In the genomic region with DNA sequence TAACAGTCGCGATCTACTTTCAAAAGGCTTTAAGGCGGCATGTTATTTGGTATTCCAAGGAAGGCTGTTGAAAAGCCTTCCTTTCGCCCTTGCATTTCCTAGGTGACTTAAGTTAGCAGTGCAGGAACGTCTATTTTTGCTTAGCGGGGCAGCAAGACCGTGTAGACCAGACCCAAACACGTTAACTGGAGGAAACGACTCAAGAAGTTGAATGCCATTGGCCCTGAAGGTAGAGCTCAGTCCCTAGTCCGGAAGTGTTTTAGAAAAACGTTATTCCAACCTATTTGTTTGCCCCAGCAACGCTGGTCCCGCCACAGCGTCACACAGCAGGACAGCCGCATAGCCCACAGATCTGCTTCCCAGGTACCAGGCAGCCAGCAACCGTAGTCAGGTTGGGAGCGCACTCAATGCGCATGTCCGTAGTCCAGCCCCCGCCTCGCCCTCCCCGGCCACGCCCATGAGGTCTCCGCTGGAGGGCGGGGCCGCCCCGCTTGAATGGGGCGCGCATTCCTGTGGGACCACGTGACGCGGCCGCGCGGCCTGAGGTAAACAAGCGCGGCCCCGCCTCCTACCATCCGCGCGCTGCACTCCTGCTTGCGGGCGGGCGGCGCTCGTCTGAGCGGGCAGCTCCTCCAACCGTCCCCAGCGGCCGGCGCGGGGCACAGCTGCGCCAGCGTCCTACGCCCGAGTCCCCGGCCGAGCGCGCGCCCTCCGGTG, we compare ENCODE assay signal across 8 mouse cellular contexts. TPM values are rescaled to one million over a fixed set of nuclear protein-coding genes. Genes with fewer than 3 reads are reported as not detected.
DNase-seq lines count a peak whose midpoint lies in the region; ATAC-seq and TF ChIP-seq lines count a peak whose summit lies in the region.

A gene (plus strand): TSS at position 595 of the 717 bp plus-strand sequence.

- H3K4me2 ChIP-seq in limb, embryonic 13.5 days (replicated peaks), result peak within 1 kb of the TSS; percentile 80
- H3K4me2 ChIP-seq in midbrain, embryonic 15.5 days, result peak within 1 kb of the TSS; percentile 64

- WGBS in limb, embryonic 13.5 days, result under 1% methylated on average over 62 of the region's 62 CpGs
- WGBS in midbrain, embryonic 15.5 days, result under 1% methylated on average over 57 of the region's 62 CpGs

- TF ChIP-seq POLR2A in brain, embryonic 14.5 days (IDR thresholded peaks at IDR 0.05; ENCODE audit: borderline replicate concordance, extremely low read depth, insufficient read depth, insufficient read length, poor library complexity, severe bottlenecking), result peak; percentile 78

- H3K27ac ChIP-seq in limb, embryonic 13.5 days, result peak within 1 kb of the TSS; percentile 73; the same call in 1 of the 2 replicates
- peak within 1 kb of the TSS; percentile 84 for H3K27ac ChIP-seq in midbrain, embryonic 15.5 days

- peak; percentile 96 for ATAC-seq in erythroblast, adult 5-6 weeks (replicated peaks; ENCODE audit: low FRiP score, poor library complexity, severe bottlenecking)
- ATAC-seq in limb, embryonic 13.5 days (ENCODE audit: low FRiP score, low read depth), result peak; percentile 94
- peak; percentile 97 for ATAC-seq in midbrain, embryonic 15.5 days (replicated peaks)

- H3K36me3 ChIP-seq in limb, embryonic 13.5 days, result no peaks in the 10 kb centered on the region
- H3K36me3 ChIP-seq in midbrain, embryonic 15.5 days (replicated peaks), result no peaks in the 10 kb centered on the region

- H3K27me3 ChIP-seq in limb, embryonic 13.5 days, result peaks cover 33% of the 10 kb centered on the region
- peaks cover 15% of the 10 kb centered on the region for H3K27me3 ChIP-seq in midbrain, embryonic 15.5 days (replicated peaks)

- H3K4me1 ChIP-seq in limb, embryonic 13.5 days, result peaks cover 9% of the 10 kb centered on the region
- H3K4me1 ChIP-seq in midbrain, embryonic 15.5 days, result peaks cover 21% of the 10 kb centered on the region

- DNase-seq in A20 (ENCODE audit: low read depth, low spot score), result peak; percentile 99
- peak; percentile 98 for DNase-seq in brain, embryonic 14.5 days (ENCODE audit: low read depth)
- peak; percentile 97 for DNase-seq in heart, adult 9 months (ENCODE audit: low spot score in 2 of 2)
- DNase-seq in kidney, adult 9 months, result peak; percentile 98
- peak; percentile 97 to 98 for DNase-seq in spleen, adult 18-20 months

- peak; percentile 24; the same call in 1 of the 2 replicates for TF ChIP-seq CTCF in brain, embryonic 14.5 days (IDR thresholded peaks at IDR 0.05; ENCODE audit: borderline replicate concordance, extremely low read depth, insufficient read depth, insufficient read length)

- H3K9ac ChIP-seq in limb, embryonic 13.5 days, result peak within 1 kb of the TSS; percentile 74
- peak within 1 kb of the TSS; percentile 68 for H3K9ac ChIP-seq in midbrain, embryonic 15.5 days

- H3K4me3 ChIP-seq in limb, embryonic 13.5 days, result peak within 1 kb of the TSS; percentile 71
- H3K4me3 ChIP-seq in midbrain, embryonic 15.5 days, result peak within 1 kb of the TSS; percentile 87

- H3K9me3 ChIP-seq in limb, embryonic 13.5 days, result no peaks in the 10 kb centered on the region
- H3K9me3 ChIP-seq in midbrain, embryonic 15.5 days, result no peaks in the 10 kb centered on the region

RNA-seq across cellular contexts. Expression of the gene that starts here (rescaled TPM):
- 2.2 and 2.5 TPM in 2 replicates for polyA plus RNA-seq in brain, embryonic 14.5 days (2012; rRNA removed)
- 1.3 and 5.6 TPM in 2 replicates for total RNA-seq in erythroblast, adult 5-6 weeks (2015; ENCODE audit: low replicate concordance)
- total RNA-seq in erythroblast, adult 5-6 weeks (2017; ENCODE audit: low replicate concordance), result 2.1 and 2.8 TPM in 2 replicates
- 0.59 and 0.75 TPM in 2 replicates for polyA plus RNA-seq in limb, embryonic 13.5 days (2015; fragmentation: Nextera tagmentation; extraction: Ambion mirVana)
- polyA plus RNA-seq in midbrain, embryonic 15.5 days (2015; fragmentation: Nextera tagmentation; extraction: Ambion mirVana), result 1.3 and 1.4 TPM in 2 replicates

Comparison
In these comparisons a context has a peak if more than half of its experiments do, and no peak if none do; other contexts are left out.
1. Peak in every context shown above with its lines: DNase-seq, ATAC-seq, H3K4me3 ChIP-seq and H3K27ac ChIP-seq.
2. Peak in ATAC-seq, H3K4me3 ChIP-seq, H3K27ac ChIP-seq, H3K9ac ChIP-seq and H3K4me2 ChIP-seq in limb, embryonic 13.5 days; RNA of the gene not detected or under 1 TPM.